Mouse (Mus musculus): ENCODE measurements around the gene Gm10100.
"Not testable (repeated sequence)": the region's sequence is repeated elsewhere in the genome, so short reads cannot be mapped to it uniquely, and the experiment has no call there.

Gene Gm10100

GRCm38 (mm10) chr10:77753448-77753847 is 27.2 kb downstream of the Gm10100 start:
- DNase-seq: no peak

- DNase-seq: not testable (repeated sequence)
Observed at GRCm38 (mm10) chr10:77759582-77759981, 33.3 kb downstream of the Gm10100 start, which contains the start of gene Gm3233. TSS of gene Gm3233 (minus strand) at chr10:77759682.

- no peak for DNase-seq
Observed at GRCm38 (mm10) chr10:77769727-77770126, 43.4 kb downstream of the Gm10100 start.

- DNase-seq: not testable (repeated sequence)
Observed at GRCm38 (mm10) chr10:77771225-77771624, 44.9 kb downstream of the Gm10100 start, which contains the start of gene Gm3238. TSS of gene Gm3238 (minus strand) at chr10:77771325.

- not testable (repeated sequence) for DNase-seq
Observed at GRCm38 (mm10) chr10:77772142-77772541, 45.9 kb downstream of the Gm10100 start.
